In genomic region chr10:61695703-61696559, GRCm38 (mm10) we compare ENCODE assay signal across 8 mouse cellular contexts. TPM values are rescaled to one million over a fixed set of nuclear protein-coding genes. Genes with fewer than 3 reads are reported as not detected.
DNase-seq lines count a peak whose midpoint lies in the region; ATAC-seq and TF ChIP-seq lines count a peak whose summit lies in the region.

No protein-coding gene starts in this region.

- WGBS in hindbrain, embryonic 13.5 days, result under 1% methylated on average over 105 of the region's 111 CpGs
- WGBS in liver, embryonic 15.5 days (ENCODE audit: insufficient replicate concordance), result under 1% methylated on average over 111 of the region's 111 CpGs

- peaks cover 7% of the 10 kb centered on the region for H3K4me1 ChIP-seq in brown adipose tissue, adult 24 weeks (ENCODE audit: control insufficient read depth, insufficient read depth, insufficient read length, low read length)
- H3K4me1 ChIP-seq in hindbrain, embryonic 13.5 days (replicated peaks), result peaks cover 32% of the 10 kb centered on the region
- H3K4me1 ChIP-seq in liver, embryonic 15.5 days (replicated peaks), result peaks cover 29% of the 10 kb centered on the region

- H3K4me2 ChIP-seq in hindbrain, embryonic 13.5 days, result peak overlapping the region; percentile 99
- peak overlapping the region; percentile 98 for H3K4me2 ChIP-seq in liver, embryonic 15.5 days

- peaks cover 13% of the 10 kb centered on the region for H3K79me2 ChIP-seq in C2C12 (ENCODE audit: control insufficient read depth, insufficient read depth)

- peak overlapping the region; percentile 86 for H3K9ac ChIP-seq in hindbrain, embryonic 13.5 days
- H3K9ac ChIP-seq in liver, embryonic 15.5 days, result peak overlapping the region; percentile 78

- no peaks in the 10 kb centered on the region for H3K9me3 ChIP-seq in hindbrain, embryonic 13.5 days
- H3K9me3 ChIP-seq in liver, embryonic 15.5 days (replicated peaks), result no peaks in the 10 kb centered on the region

- peaks cover 29% of the 10 kb centered on the region for H3K36me3 ChIP-seq in C2C12 (ENCODE audit: control insufficient read depth, insufficient read depth)
- H3K36me3 ChIP-seq in hindbrain, embryonic 13.5 days, result peaks cover 34% of the 10 kb centered on the region
- peaks cover 32% of the 10 kb centered on the region for H3K36me3 ChIP-seq in liver, embryonic 15.5 days (replicated peaks)

- ATAC-seq in hindbrain, embryonic 13.5 days (ENCODE audit: low FRiP score), result peak; percentile 9; the same call in 1 of the 2 replicates
- ATAC-seq in liver, embryonic 15.5 days (ENCODE audit: insufficient read depth), result peak; percentile 59

- H3K79me3 ChIP-seq in C2C12 (ENCODE audit: low read depth), result peaks cover 2% of the 10 kb centered on the region

- peak overlapping the region; percentile 45 for H3K4me3 ChIP-seq in C2C12 (ENCODE audit: insufficient read depth, poor library complexity, severe bottlenecking)
- H3K4me3 ChIP-seq in brown adipose tissue, adult 24 weeks (ENCODE audit: insufficient read depth, low read depth, low read length), result peak overlapping the region; percentile 80
- peak overlapping the region; percentile 87 for H3K4me3 ChIP-seq in hindbrain, embryonic 13.5 days
- peak overlapping the region; percentile 90 for H3K4me3 ChIP-seq in liver, embryonic 15.5 days (replicated peaks)

- TF ChIP-seq CTCF in C2C12 (IDR thresholded peaks at IDR 0.05; ENCODE audit: control insufficient read depth, insufficient read depth, insufficient read length), result no peak

- peak overlapping the region; percentile 94 for H3K27ac ChIP-seq in brown adipose tissue, adult 24 weeks (replicated peaks; ENCODE audit: low read depth, low read length)
- peak overlapping the region; percentile 63 for H3K27ac ChIP-seq in hindbrain, embryonic 13.5 days
- peak overlapping the region; percentile 70 for H3K27ac ChIP-seq in liver, embryonic 15.5 days (replicated peaks)

- DNase-seq in gastrocnemius, postnatal 10 days, result peak; percentile 31
- no peak for DNase-seq in gastrocnemius, adult 18-20 months (ENCODE audit: low spot score)
- DNase-seq in spleen, adult 12 weeks (ENCODE audit: low spot score), result peak; percentile 29
- DNase-seq in layer of hippocampus, adult 18-20 months (ENCODE audit: low spot score in 2 of 2), result no peak

- H3ac ChIP-seq in C2C12 (ENCODE audit: control insufficient read depth, insufficient read length, low read depth), result peak overlapping the region; percentile 77

- H3K27me3 ChIP-seq in C2C12 (ENCODE audit: control insufficient read depth, insufficient read depth, insufficient read length), result no peaks in the 10 kb centered on the region
- H3K27me3 ChIP-seq in hindbrain, embryonic 13.5 days, result no peaks in the 10 kb centered on the region
- H3K27me3 ChIP-seq in liver, embryonic 15.5 days, result no peaks in the 10 kb centered on the region

TF ChIP-seq in C2C12, 6 proteins besides CTCF, POLR2A, EP300 and RAD21:
- TF ChIP-seq MAX (IDR thresholded peaks at IDR 0.05) (no peak), MYOD1 (IDR thresholded peaks at IDR 0.05; ENCODE audit: control insufficient read depth, insufficient read length, low read depth) (no peak)

RNA-seq across cellular contexts. Expression of gene Tysnd1, which starts 0.6 kb away (rescaled TPM):
- 10 to 100 TPM; 12.9 to 16.7 TPM for total RNA-seq in gastrocnemius, postnatal 10 days (2021)
- total RNA-seq in gastrocnemius, adult 18-20 months (2021), result 10 to 100 TPM; 13.0 to 15.1 TPM
- polyA plus RNA-seq in C2C12 (2012; fragmentation: generic; extraction: Trizol), result 20.3 TPM
- 47.1 and 58.6 TPM in 2 replicates for polyA plus RNA-seq in brown adipose tissue, adult 24 weeks (2012; ENCODE audit: insufficient read depth, insufficient read length, missing spikeins)
- 18.2 and 24.7 TPM in 2 replicates for polyA plus RNA-seq in hindbrain, embryonic 13.5 days (2015; fragmentation: Nextera tagmentation; extraction: Ambion mirVana)
- polyA plus RNA-seq in liver, embryonic 15.5 days (2015; fragmentation: Nextera tagmentation; extraction: Ambion mirVana), result 17.6 and 22.1 TPM in 2 replicates
- 10 to 100 TPM; 22.2 to 25.9 TPM for total RNA-seq in layer of hippocampus, adult 18-20 months (2021)

RNA-seq across cellular contexts. Expression of gene Sar1a, which starts 15.8 kb away (rescaled TPM):
- 100 to 1,000 TPM; 139 to 141 TPM for total RNA-seq in gastrocnemius, postnatal 10 days (2021)
- 100 to 1,000 TPM; 115 to 135 TPM for total RNA-seq in gastrocnemius, adult 18-20 months (2021)
- polyA plus RNA-seq in C2C12 (2012; fragmentation: generic; extraction: Trizol), result 150 TPM
- 79.8 and 89.1 TPM in 2 replicates for polyA plus RNA-seq in brown adipose tissue, adult 24 weeks (2012; ENCODE audit: insufficient read depth, insufficient read length, missing spikeins)
- polyA plus RNA-seq in hindbrain, embryonic 13.5 days (2015; fragmentation: Nextera tagmentation; extraction: Ambion mirVana), result 194 and 201 TPM in 2 replicates
- polyA plus RNA-seq in liver, embryonic 15.5 days (2015; fragmentation: Nextera tagmentation; extraction: Ambion mirVana), result 66.5 and 73.0 TPM in 2 replicates
- total RNA-seq in layer of hippocampus, adult 18-20 months (2021), result 100 to 1,000 TPM; 119 to 122 TPM

RNA-seq across cellular contexts. Expression of gene Aifm2, which starts 19.1 kb away (rescaled TPM):
- total RNA-seq in gastrocnemius, postnatal 10 days (2021), result 10 to 100 TPM; 11.4 to 12.3 TPM
- total RNA-seq in gastrocnemius, adult 18-20 months (2021), result 10 to 100 TPM; 12.4 to 15.2 TPM
- polyA plus RNA-seq in C2C12 (2012; fragmentation: generic; extraction: Trizol), result 12.4 TPM
- 261 and 314 TPM in 2 replicates for polyA plus RNA-seq in brown adipose tissue, adult 24 weeks (2012; ENCODE audit: insufficient read depth, insufficient read length, missing spikeins)
- 8.2 and 8.3 TPM in 2 replicates for polyA plus RNA-seq in hindbrain, embryonic 13.5 days (2015; fragmentation: Nextera tagmentation; extraction: Ambion mirVana)
- 4.4 TPM in 2 replicates for polyA plus RNA-seq in liver, embryonic 15.5 days (2015; fragmentation: Nextera tagmentation; extraction: Ambion mirVana)
- 1 to 10 TPM; 8.4 to 9.8 TPM for total RNA-seq in layer of hippocampus, adult 18-20 months (2021)

RNA-seq across cellular contexts. Expression of gene Ppa1, which starts 47.6 kb away (rescaled TPM):
- total RNA-seq in gastrocnemius, postnatal 10 days (2021), result 10 to 100 TPM; 33.2 to 35.8 TPM
- total RNA-seq in gastrocnemius, adult 18-20 months (2021), result 10 to 100 TPM; 57.6 to 68.1 TPM
- polyA plus RNA-seq in C2C12 (2012; fragmentation: generic; extraction: Trizol), result 189 TPM
- 159 and 188 TPM in 2 replicates for polyA plus RNA-seq in brown adipose tissue, adult 24 weeks (2012; ENCODE audit: insufficient read depth, insufficient read length, missing spikeins)
- 206 and 209 TPM in 2 replicates for polyA plus RNA-seq in hindbrain, embryonic 13.5 days (2015; fragmentation: Nextera tagmentation; extraction: Ambion mirVana)
- polyA plus RNA-seq in liver, embryonic 15.5 days (2015; fragmentation: Nextera tagmentation; extraction: Ambion mirVana), result 91.9 and 92.6 TPM in 2 replicates
- total RNA-seq in layer of hippocampus, adult 18-20 months (2021), result 100 to 1,000 TPM; 101 to 109 TPM

Comparison
In these comparisons a context has a peak if more than half of its experiments do, and no peak if none do; other contexts are left out.
1. DNase-seq: peak in gastrocnemius, postnatal 10 days (single experiment) and spleen, adult 12 weeks (single experiment); none in gastrocnemius, adult 18-20 months (single experiment) and layer of hippocampus, adult 18-20 months (0 of 2).
2. RNA of gene Aifm2, which starts 19.1 kb away (polyA plus RNA-seq): 261 to 314 TPM in brown adipose tissue, adult 24 weeks; 12.4 TPM in C2C12 (single experiment), 8.2 to 8.3 TPM in hindbrain, embryonic 13.5 days and 4.4 TPM in liver, embryonic 15.5 days; every median in the first group is over 10 times any median in the second.
3. Peak in every context shown above with its lines, with median percentiles within 50 percentile points of each other: H3K4me3 ChIP-seq and H3K27ac ChIP-seq.